Mouse (Mus musculus) urinary bladder, postnatal 25 days (tissue): ENCODE measurements around the gene Serpinb9f.
"Not testable (repeated sequence)": the region's sequence is repeated elsewhere in the genome, so short reads cannot be mapped to it uniquely, and the experiment has no call there.

Experiments
- DNase-seq: peaks from one replicate; pipeline ENCODE4 v3.0.0; 2022; ENCODE audit warnings: low spot score

The Serpinb9f gene

DNA sequence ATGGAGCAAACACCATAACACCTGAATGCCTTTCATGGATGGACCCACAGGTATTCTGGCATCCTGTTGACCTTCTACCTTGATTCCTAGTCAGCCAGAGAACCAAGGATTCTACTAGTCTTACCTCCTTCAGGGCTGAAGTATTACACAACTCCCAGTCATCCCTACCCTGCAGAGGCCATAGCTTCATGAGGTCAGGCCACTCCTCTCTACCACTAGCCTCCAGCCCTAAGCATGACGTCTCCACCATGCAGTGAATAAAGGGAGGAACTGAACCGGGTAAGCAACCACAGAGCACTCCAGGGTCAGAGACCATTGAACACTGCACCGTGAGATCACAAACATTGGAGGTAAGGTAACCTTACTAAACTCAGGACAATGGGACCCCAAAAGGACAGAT, at the start of gene Serpinb9f:
TSS of gene Serpinb9f (plus strand) at position 301 of the 400 bp plus-strand sequence.
- DNase-seq, result not testable (repeated sequence)

DNA sequence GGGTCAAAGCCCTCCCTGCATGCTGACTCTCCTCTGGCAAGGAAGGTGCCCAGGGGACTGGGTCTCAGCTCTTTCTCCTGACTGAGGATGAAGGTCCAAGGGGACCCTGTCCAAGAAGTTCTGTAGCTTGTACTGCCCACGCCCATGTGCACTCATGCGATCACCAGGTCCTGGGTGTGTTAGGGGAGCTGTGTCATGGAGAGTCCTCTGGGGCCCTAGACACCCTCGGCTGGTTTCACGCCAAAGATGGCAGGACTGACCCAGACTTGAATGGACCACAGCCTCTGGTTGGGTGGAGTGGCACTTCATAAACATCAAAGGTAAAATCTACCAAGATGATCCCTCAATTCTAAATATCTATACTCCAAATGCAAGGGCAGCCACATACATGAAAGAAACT, 15.2 kb upstream of the Serpinb9f start:
- not testable (repeated sequence) for DNase-seq

DNA sequence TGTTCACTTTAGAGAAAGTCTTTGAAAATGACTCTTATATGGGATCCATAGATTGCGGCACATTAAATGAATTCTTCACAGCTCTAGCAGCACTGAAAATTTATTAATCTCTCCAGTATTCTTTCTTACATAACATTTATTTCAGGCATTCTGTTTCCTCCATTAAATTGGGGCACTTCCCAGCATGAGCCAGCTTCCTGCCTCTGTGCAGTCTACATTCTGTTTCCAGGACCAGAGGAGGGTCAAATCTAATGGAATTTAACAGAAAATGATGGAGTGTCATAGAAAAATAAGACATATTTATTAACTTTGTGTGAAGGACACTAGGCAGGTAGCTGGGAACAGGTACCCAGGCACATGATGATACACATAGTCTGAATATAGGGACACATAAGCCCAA, 32.8 kb downstream of the Serpinb9f start:
- DNase-seq, result not testable (repeated sequence)
